Mouse (Mus musculus) layer of hippocampus, adult 11-12 months (tissue): ENCODE data around the gene Zbtb1.

Source experiments
- DNase-seq: peaks from one replicate; pipeline ENCODE4 v3.0.0; 2022; ENCODE audit warnings: low spot score

Zbtb1 gene

GRCm38 (mm10) chr12:76369206-76369977 lies 674 bp upstream of the Zbtb1 start, which contains the start of gene Zbtb25:
TSS of gene Zbtb25 (minus strand) at chr12:76369602.
- peak; percentile 91 for DNase-seq

- DNase-seq = peak; percentile 53
Measured at GRCm38 (mm10) chr12:76370831-76371571, 935 bp downstream of the Zbtb1 start.

- no peak for DNase-seq
Measured at GRCm38 (mm10) chr12:76372046-76372445, 2.0 kb downstream of the Zbtb1 start.

GRCm38 (mm10) chr12:76372881-76373818 lies 3.1 kb downstream of the Zbtb1 start:
- DNase-seq = no peak

- no peak for DNase-seq
Measured at GRCm38 (mm10) chr12:76373991-76374390, 3.9 kb downstream of the Zbtb1 start.

GRCm38 (mm10) chr12:76374911-76375310 lies 4.8 kb downstream of the Zbtb1 start:
- DNase-seq = no peak

GRCm38 (mm10) chr12:76375506-76375905 lies 5.4 kb downstream of the Zbtb1 start:
- DNase-seq = no peak

GRCm38 (mm10) chr12:76376649-76377048 lies 6.6 kb downstream of the Zbtb1 start:
- DNase-seq = peak; percentile 35

- no peak for DNase-seq
Measured at GRCm38 (mm10) chr12:76377059-76377458, 7.0 kb downstream of the Zbtb1 start.

- no peak for DNase-seq
Measured at GRCm38 (mm10) chr12:76377726-76378125, 7.7 kb downstream of the Zbtb1 start.

GRCm38 (mm10) chr12:76378556-76378955 lies 8.5 kb downstream of the Zbtb1 start:
- no peak for DNase-seq

- DNase-seq = no peak
Measured at GRCm38 (mm10) chr12:76380151-76380550, 10.1 kb downstream of the Zbtb1 start.

- DNase-seq = no peak
Measured at GRCm38 (mm10) chr12:76385342-76385741, 15.3 kb downstream of the Zbtb1 start.

- DNase-seq = no peak
Measured at GRCm38 (mm10) chr12:76388794-76389193, 18.7 kb downstream of the Zbtb1 start.

GRCm38 (mm10) chr12:76391595-76392271 lies 21.7 kb downstream of the Zbtb1 start:
- DNase-seq = no peak

GRCm38 (mm10) chr12:76392979-76393378 lies 22.9 kb downstream of the Zbtb1 start:
- DNase-seq = no peak

GRCm38 (mm10) chr12:76397281-76397680 lies 27.2 kb downstream of the Zbtb1 start:
- no peak for DNase-seq

- no peak for DNase-seq
Measured at GRCm38 (mm10) chr12:76401674-76402073, 31.6 kb downstream of the Zbtb1 start.

GRCm38 (mm10) chr12:76402991-76403885 lies 33.2 kb downstream of the Zbtb1 start:
- DNase-seq = peak; percentile 16

GRCm38 (mm10) chr12:76403886-76404537 lies 33.9 kb downstream of the Zbtb1 start, which contains the start of gene Hspa2:
TSS of gene Hspa2 (plus strand) at chr12:76404176.
- peak; percentile 100 for DNase-seq
